Mouse (Mus musculus): ENCODE data around the gene Fbln7.

DNA sequence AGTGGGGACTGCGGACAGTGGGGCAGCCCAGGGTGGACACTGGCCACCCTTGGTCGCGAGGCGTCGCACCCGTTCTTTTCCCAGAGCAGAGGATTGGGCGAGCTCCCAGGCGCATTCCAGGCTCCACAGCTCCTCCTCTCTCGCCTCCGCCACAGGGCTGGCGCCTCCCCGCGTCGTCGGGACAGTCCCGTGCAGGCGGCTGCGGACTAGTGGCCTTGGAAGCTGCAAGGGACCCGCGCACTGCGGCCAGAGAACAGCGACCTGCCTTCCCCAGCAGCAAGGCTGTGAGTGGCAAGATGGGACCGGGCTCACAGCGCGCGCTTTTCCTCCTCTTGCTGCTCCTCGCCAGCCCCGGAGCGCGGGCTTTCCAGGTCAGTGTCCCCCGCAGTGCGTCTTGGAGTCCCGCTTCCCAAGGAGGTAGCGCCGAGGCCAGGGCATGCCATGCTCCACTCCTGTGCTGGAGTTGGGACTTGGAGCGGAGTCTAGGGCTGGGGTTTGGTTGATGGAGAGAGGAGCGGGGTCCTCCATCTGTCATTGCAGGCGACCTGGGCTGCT lies 1.1 kb downstream of the Fbln7 start:
- no peak for TF ChIP-seq CTCF (IDR thresholded peaks at IDR 0.05; ENCODE audit: insufficient read depth, low read length)
- TF ChIP-seq POLR2A (IDR thresholded peaks at IDR 0.05; ENCODE audit: borderline replicate concordance, extremely low read depth, low read depth, low read length), result no peak

Measured in lung, adult 2 months (tissue).